Comparison of ENCODE assay signal across 8 mouse cellular contexts in the genomic region with DNA sequence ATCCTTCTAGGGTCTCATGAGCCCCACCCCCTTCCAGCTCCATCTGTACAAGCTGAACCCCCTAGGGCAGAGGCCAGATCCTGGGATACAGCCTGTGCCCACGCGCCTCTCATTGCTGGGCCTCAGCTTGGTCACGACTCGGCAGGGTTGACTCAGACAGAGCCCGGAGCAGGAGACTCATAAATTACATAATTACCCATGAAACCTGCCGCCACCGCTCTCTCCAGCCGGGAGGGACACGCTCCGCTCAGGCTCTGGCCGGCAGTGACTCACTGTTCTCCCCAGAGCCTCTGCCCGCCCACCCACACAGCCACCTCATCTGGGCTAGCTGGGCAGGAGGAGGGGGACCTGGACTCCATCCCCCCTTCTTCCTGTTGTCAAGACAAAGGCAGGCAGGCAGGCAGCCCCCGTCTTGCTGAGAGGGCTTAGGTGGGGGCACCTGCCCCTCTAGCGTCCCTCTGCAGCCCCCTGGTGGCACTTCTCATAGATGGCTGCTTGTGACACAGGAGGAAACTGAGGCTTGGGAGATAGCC.
DNase-seq lines count a peak whose midpoint lies in the region; ATAC-seq lines count a peak whose summit lies in the region.

No protein-coding gene starts in this region.

- peak; percentile 43 to 73 for DNase-seq in urinary bladder, adult 18-20 months (ENCODE audit: low spot score in 2 of 2)
- no peak for DNase-seq in urinary bladder, postnatal 10 days (ENCODE audit: low spot score)
- peak; percentile 79 for DNase-seq in embryonic facial prominence, embryonic 11.5 days (ENCODE audit: low spot score)
- peak; percentile 5 for DNase-seq in heart, adult 8-10 months (ENCODE audit: low spot score)
- peak; percentile 22 for DNase-seq in kidney, postnatal 14 days
- DNase-seq in ovary, postnatal 14 days (ENCODE audit: low spot score): peak; percentile 8
- DNase-seq in yolk sac, embryonic 10.5 days (ENCODE audit: low spot score): peak; percentile 70

- no peaks in the 10 kb centered on the region for H3K36me3 ChIP-seq in embryonic facial prominence, embryonic 11.5 days (replicated peaks; ENCODE audit: control insufficient read depth, insufficient read depth, low read depth, low read length)
- H3K36me3 ChIP-seq in liver, embryonic 16.5 days (ENCODE audit: control insufficient read depth, insufficient read depth): no peaks in the 10 kb centered on the region

- peaks cover 15% of the 10 kb centered on the region for H3K4me1 ChIP-seq in embryonic facial prominence, embryonic 11.5 days (ENCODE audit: control insufficient read depth, insufficient read depth, low read length)
- H3K4me1 ChIP-seq in liver, embryonic 16.5 days (ENCODE audit: control insufficient read depth, low read depth, low read length): no peaks in the 10 kb centered on the region

- H3K4me3 ChIP-seq in embryonic facial prominence, embryonic 11.5 days (ENCODE audit: low read depth, low read length): peak overlapping the region; percentile 9; the same call in 1 of the 2 replicates
- no peak overlapping the region for H3K4me3 ChIP-seq in liver, embryonic 16.5 days (ENCODE audit: low read depth, low read length)

- WGBS in embryonic facial prominence, embryonic 11.5 days: 6% methylated on average over 14 of the region's 14 CpGs
- WGBS in liver, embryonic 16.5 days (ENCODE audit: insufficient replicate concordance): 9% methylated on average over 14 of the region's 14 CpGs

- H3K27me3 ChIP-seq in embryonic facial prominence, embryonic 11.5 days (ENCODE audit: control insufficient read depth, insufficient read depth, low read length): no peaks in the 10 kb centered on the region
- no peaks in the 10 kb centered on the region for H3K27me3 ChIP-seq in liver, embryonic 16.5 days (ENCODE audit: control insufficient read depth, insufficient read depth, low read depth, low read length)

- peak overlapping the region; percentile 30 for H3K9ac ChIP-seq in embryonic facial prominence, embryonic 11.5 days (replicated peaks; ENCODE audit: low read length)
- H3K9ac ChIP-seq in liver, embryonic 16.5 days (ENCODE audit: low read depth, low read length): no peak overlapping the region

- H3K27ac ChIP-seq in embryonic facial prominence, embryonic 11.5 days (replicated peaks; ENCODE audit: low read depth, low read length): peak overlapping the region; percentile 44; the same call in 1 of the 2 replicates
- no peak overlapping the region for H3K27ac ChIP-seq in liver, embryonic 16.5 days (ENCODE audit: low read length)

- H3K4me2 ChIP-seq in embryonic facial prominence, embryonic 11.5 days (ENCODE audit: low read depth, low read length): peak overlapping the region; percentile 32
- H3K4me2 ChIP-seq in liver, embryonic 16.5 days (ENCODE audit: low read depth, low read length): no peak overlapping the region

- no peaks in the 10 kb centered on the region for H3K9me3 ChIP-seq in embryonic facial prominence, embryonic 11.5 days (replicated peaks; ENCODE audit: control insufficient read depth, low read length)
- no peaks in the 10 kb centered on the region for H3K9me3 ChIP-seq in liver, embryonic 16.5 days (replicated peaks; ENCODE audit: control insufficient read depth, low read length)

- peak; percentile 86 for ATAC-seq in embryonic facial prominence, embryonic 11.5 days (replicated peaks; ENCODE audit: insufficient number of reproducible peaks, low FRiP score, low TSS enrichment, low read depth)
- ATAC-seq in liver, embryonic 16.5 days (ENCODE audit: low read depth): peak; percentile 50
